Mouse (Mus musculus): ENCODE measurements around the gene Xpnpep2.

Gene Xpnpep2

GRCm38 (mm10) chrX:48158229-48158919, 49.8 kb downstream of the Xpnpep2 start:
- no peak for DNase-seq (ENCODE audit: extremely low read depth, low read depth)

GRCm38 (mm10) chrX:48169892-48170291, 61.4 kb downstream of the Xpnpep2 start:
- no peak for DNase-seq (ENCODE audit: extremely low read depth, low read depth)

- no peak for DNase-seq (ENCODE audit: extremely low read depth, low read depth)
Measured at GRCm38 (mm10) chrX:48170368-48170767, 61.8 kb downstream of the Xpnpep2 start.

- DNase-seq (ENCODE audit: extremely low read depth, low read depth) = no peak
Measured at GRCm38 (mm10) chrX:48181844-48182243, 73.3 kb downstream of the Xpnpep2 start.

- DNase-seq (ENCODE audit: extremely low read depth, low read depth) = no peak
Measured at GRCm38 (mm10) chrX:48184703-48185102, 76.2 kb downstream of the Xpnpep2 start.

Data from MEL-GATA-1-ER (cell line).